Mouse (Mus musculus): ENCODE measurements around the gene Supt6. TPM values are rescaled to one million over a fixed set of nuclear protein-coding genes. Genes with fewer than 3 reads are reported as not detected.

Gene Supt6
- polyA plus RNA-seq, 1 experiment from 2014 or later: 26.6 TPM

- H3K36me3 ChIP-seq (ENCODE audit: control insufficient read depth, insufficient read depth, low read length): peaks cover under 1% of the 10 kb centered on the region; the same call in 1 of the 2 replicates
- H3K27ac ChIP-seq (replicated peaks; ENCODE audit: low read depth, low read length): no peak overlapping the region
- no peaks in the 10 kb centered on the region for H3K9me3 ChIP-seq (ENCODE audit: control insufficient read depth, low read length)
- WGBS: 86% methylated on average over 13 of the region's 14 CpGs
- H3K27me3 ChIP-seq (replicated peaks; ENCODE audit: control insufficient read depth, insufficient read depth, low read length): no peaks in the 10 kb centered on the region
- no peak overlapping the region for H3K9ac ChIP-seq (ENCODE audit: low read depth, low read length)
- DNase-seq (ENCODE audit: low spot score): no peak
- no peak overlapping the region for H3K4me2 ChIP-seq (ENCODE audit: low read depth, low read length)
- no peak for ATAC-seq (ENCODE audit: low read depth)
- H3K4me1 ChIP-seq (ENCODE audit: control insufficient read depth, insufficient read depth, low read length): peaks cover 15% of the 10 kb centered on the region
- H3K4me3 ChIP-seq (ENCODE audit: low read depth, low read length): no peak overlapping the region
Observed at GRCm38 (mm10) chr11:78167257-78167959, 78.4 kb downstream of the Supt6 start.

- Histone ChIP-seq H3K27ac (replicated peaks; ENCODE audit: low read depth, low read length) (no peak overlapping the region), H3K4me1 (ENCODE audit: control insufficient read depth, insufficient read depth, low read length) (peaks cover 20% of the 10 kb centered on the region), H3K4me3 (ENCODE audit: low read depth, low read length) (no peak overlapping the region), H3K36me3 (ENCODE audit: control insufficient read depth, insufficient read depth, low read length) (peaks cover 8% of the 10 kb centered on the region; the same call in 1 of the 2 replicates), H3K27me3 (replicated peaks; ENCODE audit: control insufficient read depth, insufficient read depth, low read length) (no peaks in the 10 kb centered on the region), H3K9me3 (ENCODE audit: control insufficient read depth, low read length) (no peaks in the 10 kb centered on the region), H3K4me2 (ENCODE audit: low read depth, low read length) (no peak overlapping the region), H3K9ac (ENCODE audit: low read depth, low read length) (no peak overlapping the region)
- ATAC-seq (ENCODE audit: low read depth) (no peak), DNase-seq (ENCODE audit: low spot score) (no peak)
- WGBS: 61% methylated on average over 6 of the region's 6 CpGs
Observed at GRCm38 (mm10) chr11:78166640-78167039, 79.1 kb downstream of the Supt6 start.

- DNase-seq (ENCODE audit: low spot score) (no peak), ATAC-seq (ENCODE audit: low read depth) (no peak)
- Histone ChIP-seq H3K9me3 (ENCODE audit: control insufficient read depth, low read length) (no peaks in the 10 kb centered on the region), H3K27me3 (replicated peaks; ENCODE audit: control insufficient read depth, insufficient read depth, low read length) (no peaks in the 10 kb centered on the region), H3K36me3 (ENCODE audit: control insufficient read depth, insufficient read depth, low read length) (peaks cover 11% of the 10 kb centered on the region), H3K27ac (replicated peaks; ENCODE audit: low read depth, low read length) (peak overlapping the region; percentile 97), H3K4me1 (ENCODE audit: control insufficient read depth, insufficient read depth, low read length) (peaks cover 20% of the 10 kb centered on the region), H3K4me2 (ENCODE audit: low read depth, low read length) (peak overlapping the region; percentile 77), H3K9ac (ENCODE audit: low read depth, low read length) (no peak overlapping the region; the same call in 1 of the 2 replicates), H3K4me3 (ENCODE audit: low read depth, low read length) (peak overlapping the region; percentile 100)
- 36% methylated on average over 4 of the region's 4 CpGs for WGBS
Observed at GRCm38 (mm10) chr11:78166161-78166560, 79.6 kb downstream of the Supt6 start.

GRCm38 (mm10) chr11:78165761-78166109 is 80.1 kb downstream of the Supt6 start:
- ATAC-seq (ENCODE audit: low read depth) (peak; percentile 24), DNase-seq (ENCODE audit: low spot score) (peak; percentile 73)
- Histone ChIP-seq H3K9me3 (ENCODE audit: control insufficient read depth, low read length) (no peaks in the 10 kb centered on the region), H3K9ac (ENCODE audit: low read depth, low read length) (peak overlapping the region; percentile 98), H3K4me3 (ENCODE audit: low read depth, low read length) (peak overlapping the region; percentile 100), H3K4me1 (ENCODE audit: control insufficient read depth, insufficient read depth, low read length) (peaks cover 20% of the 10 kb centered on the region), H3K27ac (replicated peaks; ENCODE audit: low read depth, low read length) (peak overlapping the region; percentile 97), H3K36me3 (ENCODE audit: control insufficient read depth, insufficient read depth, low read length) (peaks cover 15% of the 10 kb centered on the region), H3K4me2 (ENCODE audit: low read depth, low read length) (peak overlapping the region; percentile 77), H3K27me3 (replicated peaks; ENCODE audit: control insufficient read depth, insufficient read depth, low read length) (no peaks in the 10 kb centered on the region)
- WGBS: 1% methylated on average over 7 of the region's 16 CpGs

- peaks cover 21% of the 10 kb centered on the region for H3K36me3 ChIP-seq (ENCODE audit: control insufficient read depth, insufficient read depth, low read length)
- DNase-seq (ENCODE audit: low spot score) (peak; percentile 94), ATAC-seq (ENCODE audit: low read depth) (peak; percentile 85)
- under 1% methylated on average over 36 of the region's 78 CpGs for WGBS
- H3K9ac ChIP-seq (ENCODE audit: low read depth, low read length): peak within 1 kb of the TSS; percentile 98
- H3K27ac ChIP-seq (replicated peaks; ENCODE audit: low read depth, low read length): peak within 1 kb of the TSS; percentile 97
- H3K27me3 ChIP-seq (replicated peaks; ENCODE audit: control insufficient read depth, insufficient read depth, low read length): no peaks in the 10 kb centered on the region
- peaks cover 20% of the 10 kb centered on the region for H3K4me1 ChIP-seq (ENCODE audit: control insufficient read depth, insufficient read depth, low read length)
- peak within 1 kb of the TSS; percentile 100 for H3K4me3 ChIP-seq (ENCODE audit: low read depth, low read length)
- H3K4me2 ChIP-seq (ENCODE audit: low read depth, low read length): peak within 1 kb of the TSS; percentile 77
- H3K9me3 ChIP-seq (ENCODE audit: control insufficient read depth, low read length): no peaks in the 10 kb centered on the region
Observed at GRCm38 (mm10) chr11:78164924-78165760, 80.6 kb downstream of the Supt6 start, which contains the start of gene Traf4. TSS of gene Traf4 (minus strand) at chr11:78165589.

- Histone ChIP-seq H3K9me3 (ENCODE audit: control insufficient read depth, low read length) (no peaks in the 10 kb centered on the region), H3K4me1 (ENCODE audit: control insufficient read depth, insufficient read depth, low read length) (peaks cover 20% of the 10 kb centered on the region), H3K4me3 (ENCODE audit: low read depth, low read length) (peak overlapping the region; percentile 100), H3K27me3 (replicated peaks; ENCODE audit: control insufficient read depth, insufficient read depth, low read length) (no peaks in the 10 kb centered on the region), H3K36me3 (ENCODE audit: control insufficient read depth, insufficient read depth, low read length) (peaks cover 27% of the 10 kb centered on the region), H3K27ac (replicated peaks; ENCODE audit: low read depth, low read length) (peak overlapping the region; percentile 97), H3K9ac (ENCODE audit: low read depth, low read length) (peak overlapping the region; percentile 98), H3K4me2 (ENCODE audit: low read depth, low read length) (peak overlapping the region; percentile 77)
- WGBS: under 1% methylated on average over 14 of the region's 14 CpGs
- DNase-seq (ENCODE audit: low spot score) (no peak), ATAC-seq (ENCODE audit: low read depth) (no peak)
Observed at GRCm38 (mm10) chr11:78164604-78164923, 81.2 kb downstream of the Supt6 start.

GRCm38 (mm10) chr11:78163681-78164603 is 81.8 kb downstream of the Supt6 start:
- H3K4me2 ChIP-seq (ENCODE audit: low read depth, low read length): peak overlapping the region; percentile 77
- peak overlapping the region; percentile 100 for H3K4me3 ChIP-seq (ENCODE audit: low read depth, low read length)
- peaks cover 20% of the 10 kb centered on the region for H3K4me1 ChIP-seq (ENCODE audit: control insufficient read depth, insufficient read depth, low read length)
- ATAC-seq (ENCODE audit: low read depth): peak; percentile 65
- DNase-seq (ENCODE audit: low spot score): peak; percentile 94
- peak overlapping the region; percentile 98 for H3K9ac ChIP-seq (ENCODE audit: low read depth, low read length)
- under 1% methylated on average over 17 of the region's 22 CpGs for WGBS
- H3K27me3 ChIP-seq (replicated peaks; ENCODE audit: control insufficient read depth, insufficient read depth, low read length): no peaks in the 10 kb centered on the region
- H3K36me3 ChIP-seq (ENCODE audit: control insufficient read depth, insufficient read depth, low read length): peaks cover 33% of the 10 kb centered on the region
- H3K9me3 ChIP-seq (ENCODE audit: control insufficient read depth, low read length): no peaks in the 10 kb centered on the region
- H3K27ac ChIP-seq (replicated peaks; ENCODE audit: low read depth, low read length): peak overlapping the region; percentile 97

- H3K9ac ChIP-seq (ENCODE audit: low read depth, low read length): peak overlapping the region; percentile 98
- peak overlapping the region; percentile 97 for H3K27ac ChIP-seq (replicated peaks; ENCODE audit: low read depth, low read length)
- DNase-seq (ENCODE audit: low spot score) (no peak), ATAC-seq (ENCODE audit: low read depth) (no peak)
- H3K27me3 ChIP-seq (replicated peaks; ENCODE audit: control insufficient read depth, insufficient read depth, low read length): no peaks in the 10 kb centered on the region
- H3K9me3 ChIP-seq (ENCODE audit: control insufficient read depth, low read length): no peaks in the 10 kb centered on the region
- WGBS: 40% methylated on average over 2 of the region's 2 CpGs
- peaks cover 20% of the 10 kb centered on the region for H3K4me1 ChIP-seq (ENCODE audit: control insufficient read depth, insufficient read depth, low read length)
- H3K4me3 ChIP-seq (ENCODE audit: low read depth, low read length): peak overlapping the region; percentile 100
- peak overlapping the region; percentile 77 for H3K4me2 ChIP-seq (ENCODE audit: low read depth, low read length)
- H3K36me3 ChIP-seq (ENCODE audit: control insufficient read depth, insufficient read depth, low read length): peaks cover 42% of the 10 kb centered on the region
Observed at GRCm38 (mm10) chr11:78163045-78163444, 82.7 kb downstream of the Supt6 start.

Measured in embryonic facial prominence, embryonic 14.5 days (tissue).